Mouse (Mus musculus): Measurements from ENCODE around the gene Sstr5. TPM values are rescaled to one million over a fixed set of nuclear protein-coding genes. Genes with fewer than 3 reads are reported as not detected.

Sstr5 gene
- polyA plus RNA-seq, 2 experiments, result 0.09 to 0.10 TPM

DNA sequence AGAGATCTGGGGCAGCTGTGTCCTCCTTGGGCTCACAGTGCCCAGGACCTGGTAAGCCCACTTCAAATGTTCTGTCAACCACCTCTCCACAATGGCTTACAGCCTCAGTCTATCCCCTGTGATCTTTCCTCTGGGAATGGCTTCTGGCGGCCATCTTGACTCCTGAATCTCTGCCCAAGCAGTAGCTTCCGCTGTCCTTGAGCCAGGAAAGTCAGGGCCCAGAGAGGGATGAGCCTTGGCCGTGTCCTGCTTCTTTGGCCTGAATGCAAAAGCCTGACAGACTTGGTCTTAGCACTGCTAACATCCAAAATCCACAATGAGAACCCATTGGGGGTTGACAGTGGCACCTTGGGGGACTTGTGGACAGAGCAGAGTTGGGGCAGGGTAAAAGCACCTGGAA lies 14.8 kb upstream of the Sstr5 start:
- Histone ChIP-seq H3K4me1 (ENCODE audit: control insufficient read depth, insufficient read depth, low read length) (peaks cover 6% of the 10 kb centered on the region; the same call in 1 of the 2 replicates), H3K4me2 (replicated peaks; ENCODE audit: low read depth, low read length, severe bottlenecking) (no peak overlapping the region), H3K27ac (replicated peaks; ENCODE audit: low read depth, low read length) (no peak overlapping the region), H3K36me3 (ENCODE audit: control insufficient read depth, insufficient read depth, low read length) (no peaks in the 10 kb centered on the region), H3K9ac (ENCODE audit: low read depth, low read length, severe bottlenecking) (no peak overlapping the region), H3K27me3 (ENCODE audit: control insufficient read depth, insufficient read depth, low read length) (no peaks in the 10 kb centered on the region), H3K9me3 (ENCODE audit: control insufficient read depth, low read length) (no peaks in the 10 kb centered on the region), H3K4me3 (replicated peaks; ENCODE audit: low read length) (no peak overlapping the region)
- 83% methylated on average over 3 of the region's 3 CpGs for WGBS
- DNase-seq (ENCODE audit: low spot score) (no peak), ATAC-seq (ENCODE audit: low FRiP score, low read depth) (no peak)
- TF ChIP-seq POLR2A (IDR thresholded peaks at IDR 0.05; ENCODE audit: borderline replicate concordance, extremely low read depth, insufficient read depth, insufficient read length), result no peak

DNA sequence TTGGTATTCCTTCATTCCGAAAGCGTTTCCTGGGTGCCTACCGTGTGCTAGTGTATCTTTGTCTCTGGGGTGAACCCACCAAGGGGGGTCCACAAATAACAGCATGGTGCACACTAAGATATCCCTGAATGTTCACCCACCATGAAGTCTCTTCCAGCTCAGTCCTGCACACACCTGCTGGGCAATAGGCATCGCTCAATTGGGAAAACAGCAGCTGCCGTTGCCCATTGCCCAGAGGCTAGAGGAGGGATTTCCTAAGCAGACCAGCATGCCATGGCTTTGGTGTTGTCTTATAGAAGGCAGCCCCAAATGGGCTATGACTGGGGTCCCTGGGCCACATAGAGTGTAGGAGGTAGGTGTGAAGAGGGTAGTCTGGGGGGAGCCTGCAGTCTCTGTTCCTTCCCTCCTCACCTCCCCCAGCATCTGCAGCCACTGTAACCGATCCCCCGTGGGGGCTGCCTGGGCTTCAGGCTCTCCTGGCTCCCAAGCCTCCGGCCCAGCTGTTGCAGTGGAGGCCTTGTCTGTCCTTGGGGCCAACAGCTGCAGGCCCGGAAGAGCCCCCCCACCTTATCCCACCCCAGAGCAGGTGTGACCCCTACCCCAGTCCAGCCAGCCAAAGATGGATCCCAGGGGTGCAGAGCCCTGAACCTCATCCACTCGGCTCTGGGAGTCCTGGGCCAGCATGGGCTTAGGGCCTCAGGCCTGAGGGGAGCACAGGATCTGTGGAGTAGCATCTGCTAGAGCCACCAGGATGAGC lies 13.2 kb upstream of the Sstr5 start:
- ATAC-seq (ENCODE audit: low FRiP score, low read depth), result peak; percentile 81
- WGBS, result 65% methylated on average over 10 of the region's 10 CpGs
- no peak overlapping the region for H3K4me2 ChIP-seq (replicated peaks; ENCODE audit: low read depth, low read length, severe bottlenecking)
- no peaks in the 10 kb centered on the region for H3K36me3 ChIP-seq (ENCODE audit: control insufficient read depth, insufficient read depth, low read length)
- no peaks in the 10 kb centered on the region for H3K4me1 ChIP-seq (ENCODE audit: control insufficient read depth, insufficient read depth, low read length)
- no peak overlapping the region for H3K4me3 ChIP-seq (replicated peaks; ENCODE audit: low read length)
- no peaks in the 10 kb centered on the region for H3K9me3 ChIP-seq (ENCODE audit: control insufficient read depth, low read length)
- no peaks in the 10 kb centered on the region for H3K27me3 ChIP-seq (ENCODE audit: control insufficient read depth, insufficient read depth, low read length)
- no peak overlapping the region for H3K27ac ChIP-seq (replicated peaks; ENCODE audit: low read depth, low read length)
- H3K9ac ChIP-seq (ENCODE audit: low read depth, low read length, severe bottlenecking), result no peak overlapping the region
- no peak for TF ChIP-seq POLR2A (IDR thresholded peaks at IDR 0.05; ENCODE audit: borderline replicate concordance, extremely low read depth, insufficient read depth, insufficient read length)
- DNase-seq (ENCODE audit: low spot score), result peak; percentile 41

DNA sequence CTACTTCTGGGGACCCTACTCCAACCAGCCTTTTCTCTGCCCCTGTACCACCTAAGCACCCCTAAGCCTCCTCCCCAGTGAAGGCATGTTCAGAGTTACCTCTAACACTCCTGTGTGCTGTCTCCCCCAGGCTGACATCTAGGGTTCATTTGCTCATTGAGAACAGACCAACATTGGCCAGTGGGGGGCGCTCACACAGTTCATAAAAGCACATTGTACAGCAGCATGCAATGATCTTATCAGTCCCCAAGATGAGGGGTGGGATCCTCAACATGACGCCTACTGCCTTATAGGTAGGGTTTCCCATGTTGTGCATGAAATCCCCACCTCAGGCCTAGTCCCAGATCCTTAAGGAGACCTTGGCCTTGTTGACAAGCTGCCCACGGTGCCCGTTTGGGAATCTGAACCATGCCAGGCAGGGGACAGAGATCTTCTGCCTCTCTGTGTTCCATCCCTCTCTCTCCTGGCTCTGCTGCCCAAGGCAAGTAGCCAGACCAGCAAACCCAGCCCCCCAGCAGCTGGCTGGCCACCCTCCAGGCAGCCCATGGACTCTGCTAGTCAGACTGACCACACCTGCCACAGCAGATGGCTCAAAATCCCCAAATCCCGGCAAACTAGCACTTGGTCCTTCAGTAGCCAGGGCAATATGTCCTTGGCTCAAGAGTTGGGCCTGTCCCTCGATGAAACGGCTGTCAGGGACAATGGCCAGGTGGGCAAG lies 11.9 kb upstream of the Sstr5 start:
- H3K4me1 ChIP-seq (ENCODE audit: control insufficient read depth, insufficient read depth, low read length), result no peaks in the 10 kb centered on the region
- DNase-seq (ENCODE audit: low spot score), result peak; percentile 58

DNA sequence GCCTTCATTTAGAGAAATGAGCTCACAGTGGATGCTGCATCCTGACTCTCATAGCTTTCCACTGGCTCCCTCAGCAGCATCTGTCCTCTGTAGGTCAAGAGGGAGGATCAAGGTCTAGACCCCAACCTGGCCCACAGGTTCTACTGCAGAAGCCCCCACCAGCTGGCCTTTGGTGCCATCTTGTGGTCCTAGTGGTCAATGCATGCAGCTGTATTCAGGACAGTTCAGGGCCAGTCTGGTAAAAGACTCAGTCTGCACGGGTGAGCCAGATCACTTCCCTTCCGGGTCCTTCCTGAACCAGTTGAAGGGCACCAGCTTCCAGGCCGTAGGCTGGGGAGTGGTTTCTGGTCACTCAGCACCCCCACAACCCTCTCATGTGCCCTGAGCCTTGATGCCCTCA lies 10.7 kb upstream of the Sstr5 start:
- 19% methylated on average over 3 of the region's 3 CpGs for WGBS
- no peak for TF ChIP-seq POLR2A (IDR thresholded peaks at IDR 0.05; ENCODE audit: borderline replicate concordance, extremely low read depth, insufficient read depth, insufficient read length)
- Histone ChIP-seq H3K9me3 (ENCODE audit: control insufficient read depth, low read length) (no peaks in the 10 kb centered on the region), H3K27me3 (ENCODE audit: control insufficient read depth, insufficient read depth, low read length) (no peaks in the 10 kb centered on the region), H3K27ac (replicated peaks; ENCODE audit: low read depth, low read length) (no peak overlapping the region), H3K9ac (ENCODE audit: low read depth, low read length, severe bottlenecking) (no peak overlapping the region), H3K4me2 (replicated peaks; ENCODE audit: low read depth, low read length, severe bottlenecking) (no peak overlapping the region), H3K4me1 (ENCODE audit: control insufficient read depth, insufficient read depth, low read length) (no peaks in the 10 kb centered on the region), H3K4me3 (replicated peaks; ENCODE audit: low read length) (no peak overlapping the region), H3K36me3 (ENCODE audit: control insufficient read depth, insufficient read depth, low read length) (no peaks in the 10 kb centered on the region)
- DNase-seq (ENCODE audit: low spot score) (peak; percentile 74), ATAC-seq (ENCODE audit: low FRiP score, low read depth) (peak; percentile 51; the same call in 1 of the 2 replicates)

More for the DNA sequence above, 11.9 kb upstream of the Sstr5 start:
- no peak for TF ChIP-seq POLR2A (IDR thresholded peaks at IDR 0.05; ENCODE audit: borderline replicate concordance, extremely low read depth, insufficient read depth, insufficient read length)
- H3K27me3 ChIP-seq (ENCODE audit: control insufficient read depth, insufficient read depth, low read length), result no peaks in the 10 kb centered on the region
- no peak for ATAC-seq (ENCODE audit: low FRiP score, low read depth)
- H3K9ac ChIP-seq (ENCODE audit: low read depth, low read length, severe bottlenecking), result no peak overlapping the region
- WGBS, result 54% methylated on average over 7 of the region's 7 CpGs
- H3K36me3 ChIP-seq (ENCODE audit: control insufficient read depth, insufficient read depth, low read length), result no peaks in the 10 kb centered on the region
- H3K4me3 ChIP-seq (replicated peaks; ENCODE audit: low read length), result no peak overlapping the region
- no peak overlapping the region for H3K27ac ChIP-seq (replicated peaks; ENCODE audit: low read depth, low read length)
- H3K4me2 ChIP-seq (replicated peaks; ENCODE audit: low read depth, low read length, severe bottlenecking), result no peak overlapping the region
- no peaks in the 10 kb centered on the region for H3K9me3 ChIP-seq (ENCODE audit: control insufficient read depth, low read length)

DNA sequence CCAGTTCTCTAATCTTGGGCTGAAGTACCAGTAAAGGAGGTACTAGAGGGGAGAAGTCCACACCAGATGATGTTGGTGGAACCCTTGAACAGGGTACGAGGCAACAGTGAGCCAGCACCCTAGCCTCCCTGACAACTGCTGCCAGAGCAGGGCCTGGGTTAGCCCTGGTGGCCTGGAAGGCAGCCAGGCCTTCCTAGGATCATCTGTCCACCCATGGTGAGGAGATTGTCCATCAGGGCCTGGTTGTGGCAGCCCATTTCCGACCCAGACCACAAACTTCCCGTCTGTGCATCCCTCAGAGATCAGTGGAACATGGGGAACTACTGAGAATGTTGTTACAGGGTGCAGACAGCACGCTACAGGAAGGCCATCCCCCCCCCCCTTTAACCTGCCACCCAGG lies 5.5 kb upstream of the Sstr5 start:
- Histone ChIP-seq H3K27ac (replicated peaks; ENCODE audit: low read depth, low read length) (no peak overlapping the region), H3K4me1 (ENCODE audit: control insufficient read depth, insufficient read depth, low read length) (no peaks in the 10 kb centered on the region), H3K4me2 (replicated peaks; ENCODE audit: low read depth, low read length, severe bottlenecking) (no peak overlapping the region), H3K4me3 (replicated peaks; ENCODE audit: low read length) (no peak overlapping the region), H3K9me3 (ENCODE audit: control insufficient read depth, low read length) (no peaks in the 10 kb centered on the region), H3K36me3 (ENCODE audit: control insufficient read depth, insufficient read depth, low read length) (no peaks in the 10 kb centered on the region), H3K9ac (ENCODE audit: low read depth, low read length, severe bottlenecking) (no peak overlapping the region), H3K27me3 (ENCODE audit: control insufficient read depth, insufficient read depth, low read length) (peaks cover 2% of the 10 kb centered on the region; the same call in 1 of the 2 replicates)
- ATAC-seq (ENCODE audit: low FRiP score, low read depth), result no peak
- TF ChIP-seq POLR2A (IDR thresholded peaks at IDR 0.05; ENCODE audit: borderline replicate concordance, extremely low read depth, insufficient read depth, insufficient read length), result no peak
- 65% methylated on average over 4 of the region's 4 CpGs for WGBS
- DNase-seq (ENCODE audit: low spot score), result no peak
